Mouse (Mus musculus) lung, embryonic 15.5 days (tissue): ENCODE measurements around the gene Hspb9. TPM values are rescaled to one million over a fixed set of nuclear protein-coding genes. Genes with fewer than 3 reads are reported as not detected.

ENCODE experiments used
- ATAC-seq: fragments of 200-750 bp; cut with Nextera tagmentation; 2 replicates; pipeline ENCODE4 v1.8.0; 2017; ENCODE audit warnings: moderate number of reproducible peaks, borderline replicate concordance; ENCODE audit not compliant: low FRiP score, low TSS enrichment; ENCODE audit errors: extremely low read depth
- H3K27ac ChIP-seq: fragments of 300-500 bp; sonication (generic); 2 replicates; pipeline ENCODE4 v1.5.1; 2015; ENCODE audit warnings: moderate library complexity, mild to moderate bottlenecking, inconsistent platforms
- H3K27me3 ChIP-seq: fragments of 300-500 bp; sonication (generic); 2 replicates; pipeline ENCODE4 v1.6.1; 2015; ENCODE audit warnings: inconsistent platforms
- H3K36me3 ChIP-seq: fragments of 300-500 bp; sonication (generic); 2 replicates; pipeline ENCODE4 v1.6.1; 2015; ENCODE audit warnings: inconsistent platforms
- H3K4me1 ChIP-seq: fragments of 300-500 bp; sonication (generic); 2 replicates; pipeline ENCODE4 v1.6.1; 2015; ENCODE audit warnings: inconsistent platforms
- H3K4me2 ChIP-seq: fragments of 300-500 bp; sonication (generic); 2 replicates; pipeline ENCODE4 v1.6.1; 2015; ENCODE audit warnings: inconsistent platforms, mild to moderate bottlenecking, moderate library complexity
- H3K4me3 ChIP-seq: fragments of 300-500 bp; sonication (generic); 2 replicates; pipeline ENCODE4 v1.5.1; 2015; ENCODE audit warnings: mild to moderate bottlenecking, inconsistent platforms
- H3K9ac ChIP-seq: fragments of 300-500 bp; sonication (generic); 2 replicates; pipeline ENCODE4 v1.6.1; 2015; ENCODE audit warnings: inconsistent platforms
- H3K9me3 ChIP-seq: fragments of 300-500 bp; sonication (generic); 2 replicates; pipeline ENCODE4 v1.6.1; 2016; ENCODE audit warnings: inconsistent platforms
- WGBS: fragments of 180-500 bp; shearing (Covaris S2); methylation state at CpG from one replicate; pipeline ENCODE4 v1.1.7; 2015; 5-methylcytosine and 5-hydroxymethylcytosine counted together
- polyA plus RNA-seq: library from polyadenylated mRNA; unstranded; fragments of >200 nt; fragmentation: Nextera tagmentation; extraction: Ambion mirVana; gene quantifications from 2 replicates; pipeline ENCODE4 v1.2.1, GENCODE M21; 2015

Gene Hspb9
- polyA plus RNA-seq, 1 experiment from 2014 or later: 0.32 TPM

- ATAC-seq: no peak
- 62% methylated on average over 14 of the region's 14 CpGs for WGBS
- Histone ChIP-seq H3K27me3 (no peaks in the 10 kb centered on the region), H3K36me3 (no peaks in the 10 kb centered on the region; the same call in 1 of the 2 replicates), H3K9ac (peak overlapping the region; percentile 3; the same call in 1 of the 2 replicates), H3K4me3 (peak overlapping the region; percentile 96), H3K27ac (no peak overlapping the region), H3K4me2 (peak overlapping the region; percentile 83), H3K4me1 (peaks cover 20% of the 10 kb centered on the region), H3K9me3 (no peaks in the 10 kb centered on the region)
These were observed 22.5 kb downstream of the Hspb9 start for GRCm38 (mm10) chr11:100735954-100736745.

- H3K36me3 ChIP-seq: no peaks in the 10 kb centered on the region; the same call in 1 of the 2 replicates
- ATAC-seq: no peak
These were observed 23.1 kb downstream of the Hspb9 start for GRCm38 (mm10) chr11:100736746-100737080.

GRCm38 (mm10) chr11:100737105-100737733, 23.6 kb downstream of the Hspb9 start:
- H3K27me3 ChIP-seq: no peaks in the 10 kb centered on the region
- H3K4me2 ChIP-seq: peak overlapping the region; percentile 83
- H3K4me3 ChIP-seq: peak overlapping the region; percentile 96
- peak overlapping the region; percentile 67; the same call in 1 of the 2 replicates for H3K27ac ChIP-seq
- H3K4me1 ChIP-seq: peaks cover 20% of the 10 kb centered on the region
- H3K36me3 ChIP-seq: no peaks in the 10 kb centered on the region; the same call in 1 of the 2 replicates
- peak overlapping the region; percentile 97 for H3K9ac ChIP-seq
- WGBS: 1% methylated on average over 13 of the region's 13 CpGs
- H3K9me3 ChIP-seq: no peaks in the 10 kb centered on the region
- no peak for ATAC-seq

More at GRCm38 (mm10) chr11:100736746-100737080, 23.1 kb downstream of the Hspb9 start:
- Histone ChIP-seq H3K27me3 (no peaks in the 10 kb centered on the region), H3K9me3 (no peaks in the 10 kb centered on the region), H3K4me2 (peak overlapping the region; percentile 83), H3K4me1 (peaks cover 20% of the 10 kb centered on the region), H3K9ac (no peak overlapping the region), H3K27ac (no peak overlapping the region), H3K4me3 (peak overlapping the region; percentile 96)
- WGBS: 56% methylated on average over 4 of the region's 4 CpGs

GRCm38 (mm10) chr11:100738066-100738604, 24.5 kb downstream of the Hspb9 start, which contains the start of gene Rab5c:
TSS of gene Rab5c (minus strand) at chr11:100738215.
- no peaks in the 10 kb centered on the region for H3K9me3 ChIP-seq
- peak within 1 kb of the TSS; percentile 96 for H3K4me3 ChIP-seq
- no peaks in the 10 kb centered on the region for H3K27me3 ChIP-seq
- peaks cover 20% of the 10 kb centered on the region for H3K4me1 ChIP-seq
- peak within 1 kb of the TSS; percentile 97 for H3K9ac ChIP-seq
- ATAC-seq: peak; percentile 99
- H3K36me3 ChIP-seq: no peaks in the 10 kb centered on the region; the same call in 1 of the 2 replicates
- H3K27ac ChIP-seq: peak within 1 kb of the TSS; percentile 68
- WGBS: under 1% methylated on average over 39 of the region's 39 CpGs
- peak within 1 kb of the TSS; percentile 83 for H3K4me2 ChIP-seq

- WGBS: 18% methylated on average over 5 of the region's 5 CpGs
- ATAC-seq: no peak
- no peaks in the 10 kb centered on the region for H3K9me3 ChIP-seq
- no peak overlapping the region for H3K27ac ChIP-seq
- peak overlapping the region; percentile 74 for H3K4me2 ChIP-seq
- H3K9ac ChIP-seq: peak overlapping the region; percentile 43; the same call in 1 of the 2 replicates
- no peaks in the 10 kb centered on the region for H3K36me3 ChIP-seq
- peaks cover 20% of the 10 kb centered on the region for H3K4me1 ChIP-seq
- no peaks in the 10 kb centered on the region for H3K27me3 ChIP-seq
- peak overlapping the region; percentile 96 for H3K4me3 ChIP-seq
These were observed 25.1 kb downstream of the Hspb9 start for GRCm38 (mm10) chr11:100738749-100739148.

GRCm38 (mm10) chr11:100741348-100741747, 27.7 kb downstream of the Hspb9 start:
- no peak overlapping the region for H3K9ac ChIP-seq
- no peak overlapping the region for H3K27ac ChIP-seq
- H3K4me1 ChIP-seq: peaks cover 9% of the 10 kb centered on the region
- ATAC-seq: no peak
- no peaks in the 10 kb centered on the region for H3K27me3 ChIP-seq
- H3K9me3 ChIP-seq: no peaks in the 10 kb centered on the region
- H3K4me2 ChIP-seq: no peak overlapping the region
- WGBS: 57% methylated on average over 6 of the region's 6 CpGs
- H3K4me3 ChIP-seq: no peak overlapping the region
- H3K36me3 ChIP-seq: no peaks in the 10 kb centered on the region

GRCm38 (mm10) chr11:100745085-100745484, 31.4 kb downstream of the Hspb9 start:
- no peak overlapping the region for H3K4me2 ChIP-seq
- no peaks in the 10 kb centered on the region for H3K4me1 ChIP-seq
- H3K9me3 ChIP-seq: no peaks in the 10 kb centered on the region
- H3K36me3 ChIP-seq: no peaks in the 10 kb centered on the region
- H3K9ac ChIP-seq: no peak overlapping the region
- no peak overlapping the region for H3K4me3 ChIP-seq
- ATAC-seq: no peak
- peaks cover 23% of the 10 kb centered on the region; the same call in 1 of the 2 replicates for H3K27me3 ChIP-seq
- 12% methylated on average over 6 of the region's 6 CpGs for WGBS
- no peak overlapping the region for H3K27ac ChIP-seq

- WGBS: 66% methylated on average over 10 of the region's 10 CpGs
- H3K4me1 ChIP-seq: no peaks in the 10 kb centered on the region
- ATAC-seq: no peak
- no peak overlapping the region for H3K4me3 ChIP-seq
- H3K9me3 ChIP-seq: no peaks in the 10 kb centered on the region
- peaks cover 23% of the 10 kb centered on the region; the same call in 1 of the 2 replicates for H3K27me3 ChIP-seq
- H3K36me3 ChIP-seq: no peaks in the 10 kb centered on the region
- no peak overlapping the region for H3K27ac ChIP-seq
- H3K4me2 ChIP-seq: no peak overlapping the region
- H3K9ac ChIP-seq: no peak overlapping the region
These were observed 32.9 kb downstream of the Hspb9 start for GRCm38 (mm10) chr11:100746546-100746945.

GRCm38 (mm10) chr11:100747114-100747513, 33.5 kb downstream of the Hspb9 start:
- no peak overlapping the region for H3K4me2 ChIP-seq
- WGBS: 56% methylated on average over 5 of the region's 5 CpGs
- no peaks in the 10 kb centered on the region for H3K36me3 ChIP-seq
- peaks cover 29% of the 10 kb centered on the region; the same call in 1 of the 2 replicates for H3K27me3 ChIP-seq
- H3K4me1 ChIP-seq: no peaks in the 10 kb centered on the region
- H3K4me3 ChIP-seq: no peak overlapping the region
- no peak overlapping the region for H3K27ac ChIP-seq
- no peaks in the 10 kb centered on the region for H3K9me3 ChIP-seq
- ATAC-seq: no peak
- H3K9ac ChIP-seq: no peak overlapping the region

GRCm38 (mm10) chr11:100748620-100749019, 35.0 kb downstream of the Hspb9 start:
- no peak overlapping the region for H3K9ac ChIP-seq
- H3K4me2 ChIP-seq: no peak overlapping the region
- no peak overlapping the region for H3K27ac ChIP-seq
- no peak for ATAC-seq
- peaks cover 29% of the 10 kb centered on the region; the same call in 1 of the 2 replicates for H3K27me3 ChIP-seq
- H3K4me1 ChIP-seq: no peaks in the 10 kb centered on the region
- WGBS: 66% methylated on average over 4 of the region's 4 CpGs
- H3K36me3 ChIP-seq: no peaks in the 10 kb centered on the region
- H3K4me3 ChIP-seq: no peak overlapping the region
- H3K9me3 ChIP-seq: no peaks in the 10 kb centered on the region

GRCm38 (mm10) chr11:100749469-100749868, 35.8 kb downstream of the Hspb9 start:
- Histone ChIP-seq H3K9ac (no peak overlapping the region), H3K27ac (no peak overlapping the region), H3K9me3 (no peaks in the 10 kb centered on the region), H3K27me3 (peaks cover 29% of the 10 kb centered on the region; the same call in 1 of the 2 replicates), H3K36me3 (no peaks in the 10 kb centered on the region), H3K4me1 (no peaks in the 10 kb centered on the region), H3K4me3 (no peak overlapping the region), H3K4me2 (no peak overlapping the region)
- no peak for ATAC-seq
- 31% methylated on average over 25 of the region's 25 CpGs for WGBS
